Mouse (Mus musculus): Measurements from ENCODE around the gene Vps29. TPM values are rescaled to one million over a fixed set of nuclear protein-coding genes. Genes with fewer than 3 reads are reported as not detected.
A peak's percentile ranks its signal among the peaks of the same experiment; 100 is the strongest.

Gene Vps29
- polyA plus RNA-seq, 1 experiment from 2014 or later, result 338 TPM

- H3K4me2 ChIP-seq (replicated peaks; ENCODE audit: low read depth), result no peak overlapping the region
- H3K9me3 ChIP-seq (ENCODE audit: control insufficient read depth), result no peaks in the 10 kb centered on the region
- H3K36me3 ChIP-seq (ENCODE audit: control insufficient read depth, insufficient read depth), result peaks cover 74% of the 10 kb centered on the region
- ATAC-seq, result 0 out of 2 replicates have a peak, but pooled peaks have one; percentile 26
- no peak overlapping the region for H3K4me3 ChIP-seq (ENCODE audit: low read depth, low read length)
- H3K27ac ChIP-seq (ENCODE audit: low read depth, low read length), result no peak overlapping the region; the same call in 1 of the 2 replicates
- 68% methylated on average over 18 of the region's 18 CpGs for WGBS
- no peaks in the 10 kb centered on the region for H3K27me3 ChIP-seq (replicated peaks; ENCODE audit: control insufficient read depth, insufficient read depth, low read length)
- TF ChIP-seq CTCF (IDR thresholded peaks at IDR 0.05; ENCODE audit: low read depth), result no peak
- H3K9ac ChIP-seq (ENCODE audit: low read depth, low read length), result no peak overlapping the region
- H3K4me1 ChIP-seq (replicated peaks; ENCODE audit: control insufficient read depth, insufficient read depth, low read length), result no peaks in the 10 kb centered on the region
Measured at GRCm38 (mm10) chr5:122400628-122401302, 46.6 kb downstream of the Vps29 start.

GRCm38 (mm10) chr5:122401303-122401640 is 47.1 kb downstream of the Vps29 start:
- no peaks in the 10 kb centered on the region for H3K4me1 ChIP-seq (replicated peaks; ENCODE audit: control insufficient read depth, insufficient read depth, low read length)
- 22% methylated on average over 8 of the region's 8 CpGs for WGBS
- no peak overlapping the region for H3K27ac ChIP-seq (ENCODE audit: low read depth, low read length)
- no peak overlapping the region for H3K9ac ChIP-seq (ENCODE audit: low read depth, low read length)
- H3K9me3 ChIP-seq (ENCODE audit: control insufficient read depth), result no peaks in the 10 kb centered on the region
- no peaks in the 10 kb centered on the region for H3K27me3 ChIP-seq (replicated peaks; ENCODE audit: control insufficient read depth, insufficient read depth, low read length)
- peak; percentile 98 for TF ChIP-seq CTCF (IDR thresholded peaks at IDR 0.05; ENCODE audit: low read depth)
- no peak for ATAC-seq
- H3K4me2 ChIP-seq (replicated peaks; ENCODE audit: low read depth), result no peak overlapping the region
- peaks cover 79% of the 10 kb centered on the region for H3K36me3 ChIP-seq (ENCODE audit: control insufficient read depth, insufficient read depth)
- H3K4me3 ChIP-seq (ENCODE audit: low read depth, low read length), result no peak overlapping the region

GRCm38 (mm10) chr5:122402160-122402559 is 48.0 kb downstream of the Vps29 start:
- no peak for TF ChIP-seq CTCF (IDR thresholded peaks at IDR 0.05; ENCODE audit: low read depth)
- H3K27me3 ChIP-seq (replicated peaks; ENCODE audit: control insufficient read depth, insufficient read depth, low read length), result no peaks in the 10 kb centered on the region
- peaks cover 82% of the 10 kb centered on the region for H3K36me3 ChIP-seq (ENCODE audit: control insufficient read depth, insufficient read depth)
- H3K27ac ChIP-seq (ENCODE audit: low read depth, low read length), result 0 out of 2 replicates have a peak overlapping the region, but pooled peaks have one; percentile 7
- H3K4me2 ChIP-seq (replicated peaks; ENCODE audit: low read depth), result no peak overlapping the region
- no peak overlapping the region for H3K9ac ChIP-seq (ENCODE audit: low read depth, low read length)
- WGBS, result 78% methylated on average over 13 of the region's 13 CpGs
- H3K4me3 ChIP-seq (ENCODE audit: low read depth, low read length), result no peak overlapping the region
- H3K9me3 ChIP-seq (ENCODE audit: control insufficient read depth), result no peaks in the 10 kb centered on the region
- H3K4me1 ChIP-seq (replicated peaks; ENCODE audit: control insufficient read depth, insufficient read depth, low read length), result no peaks in the 10 kb centered on the region
- no peak for ATAC-seq

GRCm38 (mm10) chr5:122402772-122403171 is 48.6 kb downstream of the Vps29 start:
- Histone ChIP-seq H3K4me1 (replicated peaks; ENCODE audit: control insufficient read depth, insufficient read depth, low read length) (no peaks in the 10 kb centered on the region), H3K9ac (ENCODE audit: low read depth, low read length) (no peak overlapping the region), H3K27ac (ENCODE audit: low read depth, low read length) (peak overlapping the region; percentile 7; the same call in 1 of the 2 replicates), H3K36me3 (ENCODE audit: control insufficient read depth, insufficient read depth) (peaks cover 76% of the 10 kb centered on the region), H3K9me3 (ENCODE audit: control insufficient read depth) (no peaks in the 10 kb centered on the region), H3K27me3 (replicated peaks; ENCODE audit: control insufficient read depth, insufficient read depth, low read length) (no peaks in the 10 kb centered on the region), H3K4me3 (ENCODE audit: low read depth, low read length) (no peak overlapping the region), H3K4me2 (replicated peaks; ENCODE audit: low read depth) (no peak overlapping the region)
- 84% methylated on average over 5 of the region's 5 CpGs for WGBS
- no peak for TF ChIP-seq CTCF (IDR thresholded peaks at IDR 0.05; ENCODE audit: low read depth)
- no peak for ATAC-seq

- 91% methylated on average over 12 of the region's 12 CpGs for WGBS
- no peak for ATAC-seq
- no peak overlapping the region for H3K4me3 ChIP-seq (ENCODE audit: low read depth, low read length)
- no peak overlapping the region for H3K4me2 ChIP-seq (replicated peaks; ENCODE audit: low read depth)
- no peak for TF ChIP-seq CTCF (IDR thresholded peaks at IDR 0.05; ENCODE audit: low read depth)
- H3K27me3 ChIP-seq (replicated peaks; ENCODE audit: control insufficient read depth, insufficient read depth, low read length), result no peaks in the 10 kb centered on the region
- no peaks in the 10 kb centered on the region for H3K9me3 ChIP-seq (ENCODE audit: control insufficient read depth)
- H3K36me3 ChIP-seq (ENCODE audit: control insufficient read depth, insufficient read depth), result peaks cover 70% of the 10 kb centered on the region
- H3K27ac ChIP-seq (ENCODE audit: low read depth, low read length), result no peak overlapping the region
- no peak overlapping the region for H3K9ac ChIP-seq (ENCODE audit: low read depth, low read length)
- no peaks in the 10 kb centered on the region for H3K4me1 ChIP-seq (replicated peaks; ENCODE audit: control insufficient read depth, insufficient read depth, low read length)
Measured at GRCm38 (mm10) chr5:122403362-122403761, 49.2 kb downstream of the Vps29 start.

- no peaks in the 10 kb centered on the region for H3K27me3 ChIP-seq (replicated peaks; ENCODE audit: control insufficient read depth, insufficient read depth, low read length)
- whole genome bisulfite sequencing, result 90% methylated on average over 10 of the region's 10 CpGs
- peaks cover 57% of the 10 kb centered on the region for H3K36me3 ChIP-seq (ENCODE audit: control insufficient read depth, insufficient read depth)
- H3K27ac ChIP-seq (ENCODE audit: low read depth, low read length), result no peak overlapping the region
- no peaks in the 10 kb centered on the region for H3K4me1 ChIP-seq (replicated peaks; ENCODE audit: control insufficient read depth, insufficient read depth, low read length)
- no peak for TF ChIP-seq CTCF (IDR thresholded peaks at IDR 0.05; ENCODE audit: low read depth)
- H3K9me3 ChIP-seq (ENCODE audit: control insufficient read depth), result no peaks in the 10 kb centered on the region
- no peak overlapping the region for H3K9ac ChIP-seq (ENCODE audit: low read depth, low read length)
- no peak overlapping the region for H3K4me3 ChIP-seq (ENCODE audit: low read depth, low read length)
- no peak overlapping the region for H3K4me2 ChIP-seq (replicated peaks; ENCODE audit: low read depth)
- ATAC-seq, result no peak
Measured at GRCm38 (mm10) chr5:122405537-122405936, 51.4 kb downstream of the Vps29 start.

Data from intestine, postnatal 0 days (tissue).